Mouse (Mus musculus): Measurements from ENCODE around the gene Cidec.

- TF ChIP-seq CTCF (IDR thresholded peaks at IDR 0.05 in 2 of 3, conservative IDR thresholded peaks at IDR 0.05 in 1 of 3; ENCODE audit: control insufficient read depth in 1 of 3, insufficient read depth in 1 of 3, low read depth in 2 of 3, low read length in 3 of 3, poor library complexity in 1 of 3, severe bottlenecking in 1 of 3), result no peak
- TF ChIP-seq HCFC1 (IDR thresholded peaks at IDR 0.05; ENCODE audit: low read depth, low read length), result no peak
- TF ChIP-seq EP300 (IDR thresholded peaks at IDR 0.05; ENCODE audit: low read depth in 1 of 2, low read length in 2 of 2), result no peak
- no peak for TF ChIP-seq ELF1 (IDR thresholded peaks at IDR 0.05; ENCODE audit: low read depth, low read length)
- TF ChIP-seq TAL1 (IDR thresholded peaks at IDR 0.05; ENCODE audit: low read length), result no peak
- TF ChIP-seq GATA1 (IDR thresholded peaks at IDR 0.05; ENCODE audit: low read depth, low read length), result no peak
- TF ChIP-seq CHD1 (IDR thresholded peaks at IDR 0.05; ENCODE audit: low read depth, low read length), result no peak
- no peak for TF ChIP-seq JUND (IDR thresholded peaks at IDR 0.05; ENCODE audit: low read depth, low read length)
- TF ChIP-seq POLR2A (IDR thresholded peaks at IDR 0.05; ENCODE audit: control insufficient read depth in 1 of 2, insufficient read depth in 1 of 2, low read depth in 1 of 2, low read length in 2 of 2, poor library complexity in 1 of 2), result no peak
- TF ChIP-seq MAX (IDR thresholded peaks at IDR 0.05; ENCODE audit: low read length), result no peak
- TF ChIP-seq ZC3H11A (IDR thresholded peaks at IDR 0.05; ENCODE audit: low read depth, low read length), result no peak
- TF ChIP-seq TBP (IDR thresholded peaks at IDR 0.05; ENCODE audit: low read depth, low read length), result no peak
- no peak for TF ChIP-seq KAT2A (conservative IDR thresholded peaks at IDR 0.05; ENCODE audit: low read depth, low read length)
- no peak for TF ChIP-seq RAD21 (IDR thresholded peaks at IDR 0.05; ENCODE audit: low read depth, low read length)
Measured at GRCm38 (mm10) chr6:113392387-113393071, 43.0 kb downstream of the Cidec start.

All from MEL (cell line).